Mouse (Mus musculus) gastrocnemius, postnatal 10 days (tissue): ENCODE data around the gene Ctu1. TPM values are rescaled to one million over a fixed set of nuclear protein-coding genes. Genes with fewer than 3 reads are reported as not detected.
A peak's percentile ranks its signal among the peaks of the same experiment; 100 is the strongest.
"Not testable (repeated sequence)": the region's sequence is repeated elsewhere in the genome, so short reads cannot be mapped to it uniquely, and the experiment has no call there.

ENCODE experiments used
- DNase-seq: peaks from one replicate; pipeline ENCODE4 v3.0.0; 2021; ENCODE audit warnings: mixed read lengths
- total RNA-seq, 2 experiments: library from RNA; stranded (reverse); gene quantifications; 2 replicates each; pipeline ENCODE4 v1.2.3; 2021

The Ctu1 gene
- total RNA-seq, 2 experiments from 2014 or later, result 3.2 to 3.8 TPM

GRCm38 (mm10) chr7:43678517-43678916 is 6.7 kb downstream of the Ctu1 start:
- DNase-seq, result peak; percentile 51

DNA sequence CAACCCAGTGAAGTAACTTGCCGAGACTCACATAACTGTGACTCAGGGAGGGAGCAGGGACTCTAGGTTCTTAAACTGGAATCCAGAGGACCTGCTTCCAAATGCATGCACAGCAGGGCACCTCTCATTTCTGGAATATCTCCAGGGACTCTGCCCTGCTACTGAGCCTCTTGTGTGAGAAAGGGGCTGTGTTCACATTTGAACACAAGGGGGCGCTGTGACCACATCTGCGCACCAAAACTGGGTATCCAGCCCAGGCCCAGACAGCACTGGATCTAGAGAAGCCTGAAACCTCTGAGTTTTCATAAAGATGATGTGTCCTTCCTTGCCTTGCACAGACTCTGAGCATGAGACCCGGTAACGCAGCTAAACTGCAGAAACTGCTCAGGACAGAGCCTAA is 9.1 kb downstream of the Ctu1 start:
- DNase-seq, result peak; percentile 67

- DNase-seq, result not testable (repeated sequence)
Measured at GRCm38 (mm10) chr7:43682511-43682910, 10.7 kb downstream of the Ctu1 start.

DNA sequence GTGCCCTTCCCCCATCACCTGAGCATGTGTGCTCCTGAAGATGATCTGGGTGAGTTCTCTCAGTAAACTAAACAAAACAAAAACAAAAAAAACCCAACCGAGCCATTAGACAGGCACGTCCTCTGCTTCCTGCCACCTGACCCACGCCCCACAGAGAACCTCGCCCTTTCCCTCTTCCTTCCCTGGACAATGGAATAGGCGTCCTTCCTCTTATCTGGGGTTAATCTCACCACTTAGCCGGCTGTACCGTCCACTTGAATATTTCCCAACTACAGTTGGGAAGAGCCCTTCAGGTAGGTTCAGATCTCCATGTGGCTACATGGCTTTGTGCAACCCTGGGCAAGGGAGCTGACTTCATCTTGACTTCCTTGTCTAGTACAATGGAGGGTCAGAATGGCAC is 13.3 kb downstream of the Ctu1 start:
- DNase-seq, result no peak

DNA sequence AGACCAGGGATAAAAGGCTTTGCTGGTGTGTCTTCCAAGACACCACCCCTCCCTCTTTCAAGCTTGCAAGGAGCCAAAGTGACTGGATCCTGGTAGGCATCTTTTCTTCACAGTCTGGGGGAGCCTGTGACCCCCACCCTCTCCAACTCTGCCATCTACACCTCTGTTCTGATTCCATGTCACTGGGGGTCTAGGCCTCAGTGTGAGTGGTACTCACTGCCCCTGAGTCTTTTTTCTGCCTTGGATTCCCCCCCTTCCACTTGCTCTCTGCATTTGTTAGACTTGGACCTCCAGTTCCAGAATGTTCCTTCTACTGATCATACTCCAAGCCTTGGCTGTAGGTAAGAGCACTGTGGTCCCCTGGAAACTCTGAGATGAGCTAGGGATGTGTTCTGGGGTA is 18.3 kb downstream of the Ctu1 start, which contains the start of gene Klk14:
TSS of gene Klk14 (plus strand) at position 301 of the 400 bp plus-strand sequence.
- no peak for DNase-seq

GRCm38 (mm10) chr7:43710031-43710430 is 38.2 kb downstream of the Ctu1 start:
- no peak for DNase-seq

DNA sequence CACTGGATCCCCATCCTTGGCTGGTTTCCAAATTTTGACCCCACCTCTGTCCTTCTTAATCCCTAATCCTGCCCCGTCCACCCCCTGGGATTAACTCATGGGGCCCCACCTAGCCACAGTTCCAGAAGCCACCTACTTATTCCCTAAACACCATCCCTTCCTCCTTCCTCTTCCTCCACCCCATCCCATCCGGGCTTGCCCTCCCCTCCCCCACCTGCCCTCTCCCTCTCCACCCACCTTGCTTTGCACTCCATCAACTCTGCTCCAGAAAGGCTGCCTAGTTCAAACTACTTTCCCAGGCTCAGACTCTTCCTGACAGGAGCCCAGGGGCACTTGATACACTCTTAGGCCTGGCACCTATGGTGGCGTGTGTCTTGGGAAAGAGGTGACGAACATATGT is 40.5 kb downstream of the Ctu1 start, which contains the start of gene Klk13:
TSS of gene Klk13 (plus strand) at position 301 of the 400 bp plus-strand sequence.
- no peak for DNase-seq

DNA sequence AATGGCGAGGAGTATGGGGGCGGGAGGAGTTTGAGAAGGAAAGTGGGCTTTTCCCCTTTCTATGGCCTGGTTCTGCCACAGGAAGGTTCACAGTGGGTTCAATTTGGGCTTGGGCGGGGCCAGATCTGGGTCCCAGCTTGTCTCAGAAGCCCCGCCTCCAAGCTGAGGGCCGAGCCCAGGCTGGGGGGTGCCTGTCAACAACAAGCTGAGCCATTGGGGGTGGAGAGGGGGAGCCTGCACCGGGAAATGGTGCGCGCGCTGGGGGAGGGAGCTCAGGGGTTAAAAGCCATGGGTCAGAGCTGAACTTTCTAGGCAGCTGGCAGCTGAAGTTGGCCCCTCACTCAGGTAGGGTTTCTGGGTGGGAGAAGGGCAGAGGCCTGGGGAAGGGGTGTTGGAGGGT is 41.1 kb downstream of the Ctu1 start:
- no peak for DNase-seq

GRCm38 (mm10) chr7:43713741-43714351 is 42.0 kb downstream of the Ctu1 start:
- no peak for DNase-seq

Other genes starting within 250 kb of the Ctu1 start
- gene Lim2, start 244.3 kb upstream of the Ctu1 start, total RNA-seq, result not detected
- gene Nkg7, start 234.9 kb upstream of the Ctu1 start, total RNA-seq, result not detected
- not detected for gene Cldnd2, start 231.2 kb upstream of the Ctu1 start, total RNA-seq
- 100 to 1,000 TPM; 346 to 421 TPM for gene Etfb, start 227.9 kb upstream of the Ctu1 start, total RNA-seq
- 1 to 10 TPM in 1 of 2 experiments, under 1 TPM in 1; 0.66 to 1.2 TPM for gene Gm45233, start 227.9 kb upstream of the Ctu1 start, total RNA-seq
- 1 to 10 TPM; 1.4 to 3.8 TPM for gene Vsig10l, start 208.9 kb upstream of the Ctu1 start, total RNA-seq
- 1 to 10 TPM; 1.2 to 1.3 TPM for gene Iglon5, start 181.9 kb upstream of the Ctu1 start, total RNA-seq
- not detected for gene 4931406B18Rik, start 166.1 kb upstream of the Ctu1 start, total RNA-seq
- gene Cd33, start 127.6 kb upstream of the Ctu1 start, total RNA-seq, result 1 to 10 TPM; 3.1 to 3.9 TPM
- gene Zfp658, start 109.8 kb upstream of the Ctu1 start, total RNA-seq, result 1 to 10 TPM; 1.2 to 1.4 TPM
- gene Zfp719, start 92.4 kb upstream of the Ctu1 start, total RNA-seq, result 1 to 10 TPM; 6.1 to 7.3 TPM
- not detected for gene Zfp819, start 64.8 kb upstream of the Ctu1 start, total RNA-seq
- gene Ceacam18, start 37.3 kb upstream of the Ctu1 start, total RNA-seq, result not detected
- under 1 TPM; 0.45 to 0.59 TPM for gene Siglece, start 11.9 kb upstream of the Ctu1 start, total RNA-seq
- not detected for gene Klk14, start 18.4 kb downstream of the Ctu1 start, total RNA-seq
- not detected for gene Klk13, start 40.6 kb downstream of the Ctu1 start, total RNA-seq
- gene Klk12, start 96.9 kb downstream of the Ctu1 start, total RNA-seq, result not detected
- not detected for gene Klk11, start 102.6 kb downstream of the Ctu1 start, total RNA-seq
- under 1 TPM; 0.28 to 0.32 TPM for gene Klk10, start 109.0 kb downstream of the Ctu1 start, total RNA-seq
- gene Klk9, start 119.9 kb downstream of the Ctu1 start, total RNA-seq, result not detected
- 1 to 10 TPM; 2.0 to 2.2 TPM for gene Klk8, start 125.6 kb downstream of the Ctu1 start, total RNA-seq
- gene Klk7, start 139.3 kb downstream of the Ctu1 start, total RNA-seq, result not detected
- not detected for gene Klk6, start 152.5 kb downstream of the Ctu1 start, total RNA-seq
- gene Klk5, start 170.0 kb downstream of the Ctu1 start, total RNA-seq, result not detected
- not detected for gene Klk4, start 209.1 kb downstream of the Ctu1 start, total RNA-seq